Mouse (Mus musculus) ovary, postnatal 36 days (tissue): ENCODE results near the gene Relt.
A peak's percentile ranks its signal among the peaks of the same experiment; 100 is the strongest.

Source experiments
- DNase-seq: peaks from one replicate; pipeline ENCODE4 v3.0.0; 2022; ENCODE audit warnings: low spot score, mixed read lengths

The Relt gene

GRCm38 (mm10) chr7:100845026-100845400 lies 18.2 kb downstream of the Relt start:
- no peak for DNase-seq

DNA sequence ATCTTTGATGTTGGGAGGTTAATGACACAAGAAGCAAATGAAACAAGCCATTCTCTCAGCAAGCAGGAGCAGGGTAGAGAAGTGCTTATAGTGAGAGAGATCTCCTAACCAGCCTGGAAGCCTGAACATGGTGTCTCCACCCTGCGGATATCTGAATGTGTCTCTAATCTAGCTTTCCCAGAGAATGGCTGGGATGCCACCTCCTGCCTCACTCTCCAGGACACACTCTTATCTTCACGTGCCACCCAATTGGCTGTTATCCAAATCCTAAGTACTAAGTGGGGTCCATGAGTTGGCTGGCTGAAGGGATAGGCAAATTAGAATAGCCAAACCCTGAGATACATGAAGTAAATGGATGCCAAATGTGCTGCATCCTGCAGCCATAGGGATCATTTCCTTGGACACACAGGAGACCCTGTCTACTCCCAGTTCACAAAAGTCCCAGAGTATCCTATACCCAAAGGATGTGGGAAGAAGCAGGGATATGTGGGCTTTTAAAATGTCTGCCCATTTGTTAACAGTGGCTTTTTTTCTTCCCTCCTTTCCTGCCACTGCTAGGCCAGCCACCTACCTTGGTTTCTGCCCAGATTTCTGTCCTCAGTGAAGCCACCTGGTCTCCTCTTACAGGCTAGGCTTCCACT lies 18.7 kb downstream of the Relt start:
- no peak for DNase-seq

DNA sequence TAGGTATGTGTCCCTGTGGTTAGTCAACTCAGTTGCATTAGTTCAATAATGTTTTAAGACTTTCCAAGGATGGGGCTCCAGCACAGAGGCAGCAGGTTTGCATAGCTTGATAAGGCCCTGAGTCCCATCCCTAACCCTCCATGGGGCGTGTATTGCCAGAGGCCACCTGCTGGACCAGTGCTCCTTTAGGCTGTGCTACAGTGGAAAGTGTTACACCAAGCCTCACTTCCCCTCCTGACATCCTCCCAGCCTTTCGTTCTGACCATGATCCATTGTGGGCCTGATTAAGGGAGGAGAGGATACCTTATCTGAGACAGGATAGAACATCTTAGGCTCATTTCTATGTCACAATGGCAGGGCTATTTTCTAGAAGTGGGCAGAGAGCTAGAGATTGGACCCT lies 19.4 kb downstream of the Relt start:
- no peak for DNase-seq

DNA sequence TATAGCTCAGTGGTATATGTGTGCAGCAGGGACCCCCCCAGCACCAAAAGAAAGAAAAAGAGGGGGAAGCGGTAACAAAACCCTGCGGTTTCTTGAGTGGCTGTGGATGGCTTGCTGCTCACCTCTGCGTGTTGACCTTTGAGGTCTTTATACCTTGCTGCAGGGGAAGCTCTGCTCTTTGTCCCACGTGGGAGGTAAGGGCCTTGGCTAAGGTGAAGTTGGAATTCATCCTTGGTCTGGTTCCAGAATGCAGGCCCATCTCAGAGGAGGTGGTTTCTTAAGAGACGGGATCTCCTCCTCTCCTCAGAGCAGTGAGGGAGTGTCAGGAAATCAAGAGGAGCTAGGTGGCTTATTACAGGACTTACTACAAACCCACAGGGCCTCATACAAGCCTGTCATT lies 21.1 kb downstream of the Relt start:
- no peak for DNase-seq

DNA sequence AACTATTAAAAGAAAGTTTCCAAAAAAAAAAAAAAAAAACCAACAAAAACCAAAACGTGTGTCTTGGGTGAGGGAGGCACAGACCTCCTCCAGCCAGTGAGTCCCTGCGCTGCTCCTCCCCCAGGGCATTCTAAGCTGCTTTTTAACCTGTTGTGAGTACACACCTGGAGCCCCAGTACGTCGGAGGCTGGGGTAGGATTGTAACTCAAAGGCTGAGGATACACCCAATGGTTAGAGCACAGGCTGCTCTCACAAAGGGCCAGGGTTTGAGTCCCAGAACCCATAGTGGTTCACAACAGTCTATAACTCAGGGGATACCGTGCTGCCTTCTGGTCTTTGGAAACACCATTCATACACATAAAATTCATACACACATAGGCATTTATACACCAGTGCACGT lies 21.6 kb downstream of the Relt start:
- DNase-seq, result no peak

DNA sequence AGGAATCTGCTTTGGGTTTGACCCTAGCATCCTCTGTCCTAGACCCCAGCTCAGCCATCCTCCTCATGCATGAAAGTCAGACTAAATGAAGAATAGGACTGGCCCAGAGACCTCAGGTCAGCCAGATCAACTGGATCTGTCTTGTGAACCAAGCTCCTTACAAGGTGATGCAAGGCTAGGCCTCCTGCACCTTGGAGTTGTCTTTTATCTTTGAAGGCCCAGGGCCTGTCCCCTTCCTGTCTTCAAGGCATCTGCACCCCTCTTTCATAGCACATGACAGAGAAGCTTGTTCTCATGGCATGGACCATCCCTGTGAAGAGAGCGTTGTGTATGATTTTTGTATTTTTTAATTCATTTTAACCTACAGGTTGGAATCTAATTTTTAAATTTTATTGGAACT lies 22.3 kb downstream of the Relt start:
- DNase-seq, result no peak

DNA sequence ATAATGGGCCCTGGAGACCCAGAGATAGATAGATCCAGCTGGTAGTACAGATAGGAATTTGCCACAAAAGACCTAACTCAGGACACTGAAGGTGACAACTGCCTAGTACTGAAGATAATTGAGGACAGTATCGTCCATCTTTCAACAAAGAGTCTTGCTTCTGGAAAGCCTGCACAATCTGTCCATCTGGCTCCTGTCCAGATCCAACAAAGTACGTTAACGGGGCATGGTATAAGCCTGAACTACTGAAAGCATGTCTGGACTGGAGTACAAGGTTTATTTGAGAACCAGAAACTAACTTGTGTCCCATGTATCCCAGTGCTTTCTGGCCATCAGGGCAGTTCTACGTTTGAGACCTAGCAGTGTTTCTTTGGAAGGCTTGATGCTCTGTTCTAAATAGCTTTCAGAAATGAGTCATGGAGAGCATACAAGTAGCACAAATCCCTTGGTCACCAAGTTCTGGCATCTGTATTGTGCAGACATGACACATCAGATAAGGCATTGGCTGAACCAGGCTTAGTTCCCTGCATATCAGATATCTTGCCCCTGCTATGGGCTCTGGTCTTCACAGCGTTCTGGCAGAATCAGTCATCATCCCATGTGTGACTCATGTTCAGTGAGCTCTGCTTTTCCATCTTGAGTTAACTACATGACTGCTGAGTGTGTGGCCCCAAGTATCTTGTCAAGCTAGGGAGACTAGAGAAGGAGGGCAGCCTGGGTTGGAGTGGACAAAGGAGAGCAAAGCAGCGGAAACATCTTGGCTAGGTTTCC lies 23.4 kb downstream of the Relt start:
- no peak for DNase-seq

- DNase-seq, result no peak
Observed at GRCm38 (mm10) chr7:100837701-100838100, 25.5 kb downstream of the Relt start.

GRCm38 (mm10) chr7:100836657-100837056 lies 26.6 kb downstream of the Relt start:
- no peak for DNase-seq

DNA sequence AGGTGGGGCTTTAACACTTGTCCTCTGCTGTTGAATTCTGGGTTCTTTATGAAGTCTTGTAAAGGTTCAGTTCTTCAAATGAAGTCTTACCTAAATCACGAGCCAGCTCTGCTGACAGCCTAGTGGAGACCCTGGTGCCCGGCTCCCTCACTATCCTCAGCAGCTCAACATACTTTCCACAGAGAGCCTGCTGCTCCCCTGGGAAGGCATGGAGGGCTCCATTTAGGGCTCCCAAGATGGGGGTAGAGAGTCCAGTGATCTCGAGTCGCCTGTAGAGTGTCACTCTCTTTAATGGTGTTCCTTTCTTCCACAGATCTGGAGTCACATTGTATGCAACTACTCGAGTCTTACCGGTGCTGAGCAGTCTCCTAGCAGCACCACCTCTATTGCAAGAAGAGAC lies 27.5 kb downstream of the Relt start:
- DNase-seq, result no peak

GRCm38 (mm10) chr7:100835168-100835567 lies 28.1 kb downstream of the Relt start:
- no peak for DNase-seq

GRCm38 (mm10) chr7:100833859-100834258 lies 29.4 kb downstream of the Relt start:
- no peak for DNase-seq

DNA sequence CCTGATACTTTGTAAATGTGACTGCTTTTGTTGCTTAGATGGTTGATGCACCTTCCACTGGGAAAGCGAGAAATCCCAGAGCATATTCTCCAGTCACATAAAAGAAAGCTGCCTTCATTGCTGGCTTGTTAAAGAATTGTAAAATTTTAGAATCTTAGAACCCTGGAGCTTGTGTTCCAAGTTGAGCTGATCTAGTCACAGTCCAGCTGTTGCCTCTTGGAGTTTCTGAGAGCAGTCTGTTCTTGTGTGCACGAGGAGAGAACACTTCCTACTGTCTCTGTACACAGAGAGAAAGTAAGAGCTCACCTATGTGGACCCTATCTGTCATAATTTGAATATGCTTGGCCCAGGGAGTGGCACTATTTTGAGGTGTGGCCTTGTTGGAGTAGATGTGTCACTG lies 34.7 kb downstream of the Relt start:
- DNase-seq, result no peak

- no peak for DNase-seq
Observed at GRCm38 (mm10) chr7:100824661-100825060, 38.6 kb downstream of the Relt start.

DNA sequence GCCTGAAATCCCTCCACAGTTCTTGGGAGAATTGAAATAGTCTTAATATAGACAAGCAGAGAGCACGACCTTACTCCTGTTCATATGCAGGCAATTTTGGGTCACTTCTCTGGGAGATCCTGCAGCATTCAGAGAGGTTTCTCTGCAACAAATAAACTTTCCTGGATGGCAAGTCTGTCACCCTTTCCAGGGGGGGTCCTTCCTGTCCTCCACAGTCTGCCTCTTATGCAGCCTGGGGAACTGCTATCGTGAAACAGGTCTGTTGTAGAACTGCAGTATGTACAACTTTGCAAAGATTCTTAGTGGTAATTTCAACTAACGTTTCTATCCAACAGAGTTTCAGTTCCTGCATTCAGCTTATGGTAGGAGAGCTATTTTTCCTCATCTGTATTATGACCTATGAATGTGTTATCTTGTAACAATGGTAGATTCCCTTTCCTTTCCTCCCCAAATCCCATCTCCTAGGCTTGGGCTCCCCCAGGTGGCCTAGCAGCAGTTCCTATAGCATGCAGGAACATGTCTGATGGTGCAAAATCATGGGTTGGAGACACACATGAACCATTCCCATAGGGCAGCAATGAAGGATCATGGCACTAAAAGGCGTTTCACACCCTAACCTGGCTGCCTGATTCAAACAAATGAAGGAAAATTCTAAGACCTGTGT lies 44.7 kb downstream of the Relt start:
- peak; percentile 11 for DNase-seq

- no peak for DNase-seq
Observed at GRCm38 (mm10) chr7:100817442-100817760, 45.8 kb downstream of the Relt start.

GRCm38 (mm10) chr7:100816759-100817441 lies 46.3 kb downstream of the Relt start:
- no peak for DNase-seq

- no peak for DNase-seq
Observed at GRCm38 (mm10) chr7:100815900-100816570, 47.2 kb downstream of the Relt start.

GRCm38 (mm10) chr7:100812641-100813040 lies 50.6 kb downstream of the Relt start:
- no peak for DNase-seq

GRCm38 (mm10) chr7:100811912-100812311 lies 51.3 kb downstream of the Relt start:
- no peak for DNase-seq

GRCm38 (mm10) chr7:100805391-100805790 lies 57.9 kb downstream of the Relt start:
- no peak for DNase-seq

- no peak for DNase-seq
Observed at GRCm38 (mm10) chr7:100798810-100799209, 64.4 kb downstream of the Relt start.
